Mouse (Mus musculus): Measurements from ENCODE around the gene Mrpl38. TPM values are rescaled to one million over a fixed set of nuclear protein-coding genes. Genes with fewer than 3 reads are reported as not detected.

Mrpl38 gene
- polyA plus RNA-seq, 2 experiments from 2014 or later: 22.7 to 25.5 TPM

GRCm38 (mm10) chr11:116089545-116089944 is 49.1 kb downstream of the Mrpl38 start:
- no peak for ATAC-seq

GRCm38 (mm10) chr11:116088741-116089394 is 49.8 kb downstream of the Mrpl38 start:
- no peak for ATAC-seq

- ATAC-seq: no peak
These were observed 50.5 kb downstream of the Mrpl38 start for GRCm38 (mm10) chr11:116088188-116088587.

- ATAC-seq: peak; percentile 59
These were observed 51.2 kb downstream of the Mrpl38 start for GRCm38 (mm10) chr11:116087194-116088130.

GRCm38 (mm10) chr11:116086258-116087193 is 52.1 kb downstream of the Mrpl38 start, which contains the start of gene Wbp2:
Wbp2 (minus strand) TSS chr11:116086995.
- ATAC-seq: peak; percentile 94

GRCm38 (mm10) chr11:116084166-116084565 is 54.5 kb downstream of the Mrpl38 start:
- no peak for ATAC-seq

GRCm38 (mm10) chr11:116083096-116083672 is 55.5 kb downstream of the Mrpl38 start:
- no peak for ATAC-seq

Other genes with a start within 250 kb of the Mrpl38 start
- 1 to 10 TPM in 1 of 2 experiments, under 1 TPM in 1; 0.94 to 1.5 TPM for gene Smim5, start 238.9 kb downstream of the Mrpl38 start, polyA plus RNA-seq (2017; shearing (Covaris generic))
- gene Smim6, start 226.9 kb downstream of the Mrpl38 start, polyA plus RNA-seq (2017; shearing (Covaris generic)): 1 to 10 TPM; 1.9 to 2.8 TPM
- gene Sap30bp, start 205.6 kb downstream of the Mrpl38 start, polyA plus RNA-seq (2017; shearing (Covaris generic)): 10 to 100 TPM; 42.0 to 46.9 TPM
- gene Recql5, start 205.4 kb downstream of the Mrpl38 start, polyA plus RNA-seq (2017; shearing (Covaris generic)): 10 to 100 TPM; 21.9 to 41.9 TPM
- gene Itgb4, start 164.2 kb downstream of the Mrpl38 start, polyA plus RNA-seq (2017; shearing (Covaris generic)): not detected
- gene Galk1, start 126.1 kb downstream of the Mrpl38 start, polyA plus RNA-seq (2017; shearing (Covaris generic)): 10 to 100 TPM; 13.1 to 18.4 TPM
- 1,000 to 10,000 TPM; 1,562 to 1,754 TPM for gene H3f3b, start 110.9 kb downstream of the Mrpl38 start, polyA plus RNA-seq (2017; shearing (Covaris generic))
- 10 to 100 TPM; 10.4 to 16.1 TPM for gene Unk, start 108.5 kb downstream of the Mrpl38 start, polyA plus RNA-seq (2017; shearing (Covaris generic))
- gene Unc13d, start 60.9 kb downstream of the Mrpl38 start, polyA plus RNA-seq (2017; shearing (Covaris generic)): 100 to 1,000 TPM in 1 of 2 experiments, 10 to 100 TPM in 1; 73.8 to 138 TPM
- 100 to 1,000 TPM; 133 to 265 TPM for gene Wbp2, start 51.9 kb downstream of the Mrpl38 start, polyA plus RNA-seq (2017; shearing (Covaris generic))
- gene Trim47, start 11.7 kb downstream of the Mrpl38 start, polyA plus RNA-seq (2017; shearing (Covaris generic)): not detected
- 10 to 100 TPM; 14.4 to 17.9 TPM for gene Trim65, start 7.7 kb downstream of the Mrpl38 start, polyA plus RNA-seq (2017; shearing (Covaris generic))
- 1 to 10 TPM; 2.8 to 5.2 TPM for gene Fbf1, start 29.3 kb upstream of the Mrpl38 start, polyA plus RNA-seq (2017; shearing (Covaris generic))
- gene Ten1, start 60.0 kb upstream of the Mrpl38 start, polyA plus RNA-seq (2017; shearing (Covaris generic)): 10 to 100 TPM; 44.6 to 49.5 TPM
- gene Acox1, start 60.2 kb upstream of the Mrpl38 start, polyA plus RNA-seq (2017; shearing (Covaris generic)): 10 to 100 TPM; 16.9 to 24.2 TPM
- not detected for gene Evpl, start 99.2 kb upstream of the Mrpl38 start, polyA plus RNA-seq (2017; shearing (Covaris generic))
- 10 to 100 TPM; 39.5 to 53.9 TPM for gene Srp68, start 135.3 kb upstream of the Mrpl38 start, polyA plus RNA-seq (2017; shearing (Covaris generic))
- gene Galr2, start 142.1 kb upstream of the Mrpl38 start, polyA plus RNA-seq (2017; shearing (Covaris generic)): not detected
- gene Exoc7, start 168.4 kb upstream of the Mrpl38 start, polyA plus RNA-seq (2017; shearing (Covaris generic)): 100 to 1,000 TPM in 1 of 2 experiments, 10 to 100 TPM in 1; 98.4 to 123 TPM
- gene Foxj1, start 196.5 kb upstream of the Mrpl38 start, polyA plus RNA-seq (2017; shearing (Covaris generic)): not detected